Mouse (Mus musculus) granulocyte monocyte progenitor cell, adult 5-6 weeks (primary cell): ENCODE results near the gene Rgl2. TPM values are rescaled to one million over a fixed set of nuclear protein-coding genes. Genes with fewer than 3 reads are reported as not detected.
"Not testable (repeated sequence)": the region's sequence is repeated elsewhere in the genome, so short reads cannot be mapped to it uniquely, and the experiment has no call there.

ENCODE experiments used
- ATAC-seq: replicated peaks from 2 replicates; pipeline ENCODE4 v1.8.0; 2016; ENCODE audit warnings: mild to moderate bottlenecking, moderate TSS enrichment, inconsistent platforms; ENCODE audit not compliant: poor library complexity, severe bottlenecking
- total RNA-seq, 2 experiments: library from RNA; stranded (forward) in 1 of 2; stranded (reverse) in 1 of 2; fragments of 200-712, 200-1000 nt in 1 of 2; fragments of >200 nt in 1 of 2; fragmentation: Nextera tagmentation in 1 of 2; gene quantifications; 2 replicates each; pipeline ENCODE4 v1.2.3; 2014 to 2017

Gene Rgl2
- total RNA-seq, 2 experiments from 2014 or later = 35.5 to 44.6 TPM

DNA sequence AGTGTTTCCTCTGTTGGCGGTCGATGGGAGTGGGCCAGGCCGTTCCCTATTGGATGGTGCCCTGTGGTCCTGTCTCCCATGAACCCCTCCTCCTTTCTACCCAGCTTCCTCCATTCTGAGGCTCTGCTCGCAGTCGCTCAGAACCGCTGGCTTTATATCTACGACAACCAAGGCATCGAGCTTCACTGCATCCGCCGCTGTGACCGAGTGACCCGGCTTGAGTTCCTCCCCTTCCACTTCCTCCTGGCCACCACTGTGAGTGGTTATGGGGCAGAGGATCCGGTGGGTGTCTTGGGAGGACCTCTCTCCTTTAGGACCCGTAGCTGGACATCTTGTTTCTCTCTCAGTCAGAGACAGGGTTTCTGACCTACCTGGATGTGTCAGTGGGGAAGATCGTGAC is 14.1 kb downstream of the Rgl2 start:
- ATAC-seq = no peak

DNA sequence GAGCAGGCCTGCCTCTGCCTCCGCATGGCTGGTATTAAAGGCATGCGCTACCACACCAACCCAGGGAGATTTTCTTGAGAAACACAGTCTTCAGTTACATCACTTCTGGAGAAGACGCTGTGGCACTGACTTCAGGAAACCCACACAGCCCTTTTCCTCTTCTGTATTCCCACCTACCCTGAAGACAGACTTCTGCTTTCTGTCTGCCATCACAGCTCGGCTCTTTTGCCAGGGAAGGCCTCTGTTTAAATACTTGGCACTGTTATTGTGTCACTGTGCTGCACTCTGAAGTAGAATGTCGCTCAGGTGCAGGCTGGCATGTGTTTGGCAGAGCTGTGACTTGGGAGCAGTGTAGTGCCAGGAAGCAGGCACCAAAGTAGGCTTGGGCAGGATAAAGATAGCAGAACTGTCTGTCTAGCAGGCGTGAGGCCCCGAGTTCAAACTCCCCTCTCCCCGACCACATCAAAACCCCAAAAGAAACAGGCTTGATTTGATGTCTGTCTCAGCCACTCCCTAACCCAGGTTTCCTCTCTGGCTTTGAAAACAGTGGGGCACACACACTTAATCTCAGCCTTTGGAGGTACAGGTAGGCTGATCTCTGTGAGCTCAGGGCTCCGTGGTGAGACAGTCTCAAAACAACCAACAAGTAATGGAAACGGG is 18.2 kb downstream of the Rgl2 start:
- peak; percentile 70 for ATAC-seq

- no peak for ATAC-seq
Measured at GRCm38 (mm10) chr17:33948090-33948904, 19.0 kb downstream of the Rgl2 start.

DNA sequence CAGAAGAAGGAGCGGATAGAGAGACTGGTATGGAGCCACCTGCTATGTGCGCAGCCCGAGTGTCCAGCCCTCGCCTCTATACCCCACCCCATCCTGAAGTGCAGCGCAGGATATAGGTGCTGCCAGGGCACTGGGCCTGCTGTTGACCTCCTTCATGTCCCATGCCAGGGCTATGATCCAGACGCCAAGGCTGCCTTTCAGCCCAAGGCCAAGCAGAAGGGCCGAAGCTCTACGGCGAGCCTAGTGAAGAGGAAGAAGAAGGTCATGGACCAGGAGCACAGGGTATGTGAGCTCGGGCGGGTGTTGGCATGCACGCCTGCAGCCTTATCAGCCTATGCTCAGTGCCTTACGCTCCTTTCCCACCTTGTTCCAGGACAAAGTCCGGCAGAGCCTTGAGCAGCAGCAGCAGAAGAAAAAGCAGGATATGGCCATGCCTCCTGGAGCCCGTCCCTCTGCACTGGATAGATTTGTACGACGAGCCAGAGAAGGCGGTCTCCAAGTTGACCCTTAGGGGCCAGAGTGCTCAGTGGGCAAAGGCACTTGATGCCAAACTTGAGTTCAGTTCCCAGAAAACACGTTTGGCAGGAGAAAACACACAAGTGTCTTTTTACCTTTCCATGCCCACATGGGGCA is 19.7 kb downstream of the Rgl2 start:
- ATAC-seq = no peak

GRCm38 (mm10) chr17:33950131-33950625 is 20.8 kb downstream of the Rgl2 start:
- no peak for ATAC-seq

- peak; percentile 45 for ATAC-seq
Measured at GRCm38 (mm10) chr17:33951021-33951946, 21.9 kb downstream of the Rgl2 start, which contains the start of gene B3galt4. Gene B3galt4, minus strand, starts transcription at chr17:33951488.

DNA sequence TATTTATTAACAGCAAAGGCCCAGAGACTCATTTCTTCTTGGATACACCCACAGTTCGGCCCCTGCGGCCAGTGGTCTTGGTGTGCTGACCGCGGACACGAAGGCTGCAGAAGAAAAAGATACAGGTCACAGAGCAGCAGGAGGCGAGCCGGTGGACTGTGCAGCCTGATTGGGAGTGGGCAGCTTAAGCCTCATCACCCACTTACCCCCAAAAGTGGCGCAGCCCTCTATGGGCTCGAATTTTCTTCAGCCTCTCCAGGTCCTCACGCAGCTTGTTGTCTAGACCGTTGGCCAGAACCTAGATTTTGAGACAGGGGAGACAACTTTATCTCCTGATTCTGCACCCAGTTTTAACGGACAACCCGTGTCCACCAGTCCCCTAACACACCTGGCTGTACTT is 22.7 kb downstream of the Rgl2 start:
- not testable (repeated sequence) for ATAC-seq

- no peak for ATAC-seq
Measured at GRCm38 (mm10) chr17:33952879-33953278, 23.5 kb downstream of the Rgl2 start.

DNA sequence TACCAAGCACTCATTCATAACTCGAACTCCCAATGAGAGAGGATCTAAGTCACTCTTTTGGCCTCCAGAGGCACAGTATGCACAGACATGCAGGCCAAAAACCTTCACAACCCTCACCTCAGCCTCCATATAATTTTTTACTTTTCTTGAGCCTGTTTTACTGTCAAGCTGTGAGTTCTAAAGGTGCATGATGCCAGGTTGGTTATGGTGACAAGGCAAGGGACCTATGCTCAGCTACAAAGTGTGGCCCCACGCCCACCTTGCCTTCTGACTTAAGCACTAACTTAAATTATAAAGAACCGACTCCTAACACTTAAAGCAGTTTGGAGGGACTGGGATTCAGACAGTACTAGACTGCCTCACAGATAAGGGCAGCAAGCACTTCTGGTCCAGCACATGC is 24.0 kb downstream of the Rgl2 start:
- ATAC-seq = no peak

DNA sequence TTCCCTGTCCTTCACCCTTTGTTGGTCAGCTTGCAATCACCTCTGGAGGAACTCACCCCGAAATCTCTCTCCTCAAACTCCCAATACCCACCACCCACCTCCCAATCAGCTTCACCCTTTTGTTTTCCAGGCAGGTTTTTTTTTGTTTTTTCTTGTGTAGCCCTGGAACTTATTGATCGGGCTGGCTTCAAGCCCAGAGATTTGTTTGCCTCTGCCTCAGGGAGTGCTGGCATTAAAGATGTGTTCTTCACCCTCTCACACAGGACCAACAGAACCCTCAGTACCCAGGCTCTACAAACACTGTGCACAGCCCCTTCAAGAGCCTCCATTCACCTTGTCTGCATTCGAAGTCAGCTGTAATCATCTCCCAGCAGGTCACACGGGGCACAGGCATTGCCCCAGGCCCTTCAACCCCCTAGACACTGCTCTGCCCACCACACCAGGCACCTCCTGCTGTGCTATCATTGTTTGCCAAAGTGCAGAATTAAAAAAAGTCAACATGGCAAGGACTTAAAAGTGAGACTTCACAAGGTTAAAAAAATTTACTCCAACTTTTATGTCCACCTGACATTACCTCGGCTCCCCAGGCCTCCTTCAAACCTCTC is 24.7 kb downstream of the Rgl2 start:
- ATAC-seq = no peak

DNA sequence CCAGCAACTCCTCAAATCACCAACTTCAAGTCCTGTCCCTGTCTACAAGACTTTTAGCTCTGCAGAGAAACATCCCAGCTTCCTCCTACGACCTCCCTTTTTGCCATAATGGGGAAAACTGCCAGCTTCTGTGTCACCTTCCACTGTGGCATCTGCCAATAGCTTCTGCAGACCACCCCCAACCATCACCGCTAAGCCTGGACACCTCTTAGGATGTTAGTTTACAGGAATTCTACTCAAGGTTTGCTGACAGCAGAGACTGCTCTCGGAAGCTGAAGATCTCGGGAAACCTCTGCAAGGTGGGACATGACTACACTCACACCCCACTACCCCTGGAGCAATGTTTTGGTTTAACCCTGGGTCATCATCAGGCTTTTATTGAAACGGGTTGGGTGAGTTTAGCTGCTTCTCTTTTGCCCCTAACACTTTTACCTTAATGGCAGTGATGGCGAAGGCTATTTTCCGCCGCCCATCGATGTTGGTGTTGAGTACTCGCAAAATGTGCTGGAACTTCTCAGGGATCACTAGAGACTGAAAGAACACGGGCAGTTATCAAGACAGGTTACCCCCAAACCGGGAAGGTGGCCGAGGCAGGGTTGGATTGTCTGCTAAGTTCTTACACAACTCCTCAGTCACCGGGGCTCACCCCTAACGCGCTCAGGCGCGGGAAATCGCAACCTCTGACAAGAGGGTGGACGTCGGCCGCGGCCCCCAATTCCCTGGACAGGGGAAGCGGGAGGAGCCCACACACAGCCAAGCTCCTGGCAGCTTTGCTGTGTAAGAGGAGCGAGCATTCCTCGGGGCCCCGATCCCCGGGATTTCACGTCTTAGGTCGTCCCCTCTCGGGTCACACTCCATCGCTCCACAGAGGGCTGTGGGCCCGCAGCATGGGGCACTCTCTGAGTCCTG is 25.6 kb downstream of the Rgl2 start:
- peak; percentile 16 for ATAC-seq

- ATAC-seq = peak; percentile 72
Measured at GRCm38 (mm10) chr17:33955555-33956214, 26.3 kb downstream of the Rgl2 start, which contains the start of the genes Vps52 and Rps18. Gene Vps52, plus strand, starts transcription at chr17:33955812. Gene Rps18, minus strand, starts transcription at chr17:33956001.

- no peak for ATAC-seq
Measured at GRCm38 (mm10) chr17:33956336-33956735, 27.0 kb downstream of the Rgl2 start.

DNA sequence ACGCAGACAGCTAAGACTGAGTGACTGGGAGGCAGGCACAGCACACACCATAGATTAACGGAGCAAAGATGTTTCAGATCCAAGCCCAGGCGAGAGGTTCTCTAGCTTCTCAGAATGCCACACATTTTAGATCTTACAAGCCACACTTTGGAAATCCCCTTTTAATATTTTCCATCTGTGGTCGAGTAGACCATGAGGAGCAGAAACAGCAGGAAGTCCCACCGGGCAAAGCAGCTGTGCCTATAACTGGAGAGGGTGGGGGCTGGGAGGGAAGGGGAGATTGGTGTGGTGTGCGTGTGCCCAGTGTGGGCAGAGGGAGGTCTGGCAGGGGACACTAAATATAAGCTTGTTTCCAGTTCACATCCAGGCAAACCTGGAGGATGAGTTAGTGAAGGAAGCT is 28.1 kb downstream of the Rgl2 start:
- ATAC-seq = no peak

DNA sequence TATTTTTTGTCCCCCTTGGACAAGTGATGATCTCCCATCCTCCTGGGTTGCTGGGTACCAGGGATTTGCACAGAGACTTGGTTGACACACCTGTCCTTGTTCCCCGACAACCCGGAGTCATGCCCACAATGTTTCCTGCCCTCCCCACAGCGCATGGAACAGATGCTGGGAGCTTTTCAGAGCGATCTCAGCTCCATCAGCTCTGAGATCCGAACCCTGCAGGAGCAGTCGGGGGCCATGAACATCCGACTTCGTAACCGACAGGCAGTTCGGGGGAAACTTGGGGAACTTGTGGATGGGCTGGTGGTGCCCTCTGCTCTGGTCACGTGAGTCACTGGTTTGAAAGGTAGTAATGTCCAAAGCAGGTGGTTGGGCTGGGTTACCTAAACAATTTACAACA is 29.1 kb downstream of the Rgl2 start:
- ATAC-seq = no peak

DNA sequence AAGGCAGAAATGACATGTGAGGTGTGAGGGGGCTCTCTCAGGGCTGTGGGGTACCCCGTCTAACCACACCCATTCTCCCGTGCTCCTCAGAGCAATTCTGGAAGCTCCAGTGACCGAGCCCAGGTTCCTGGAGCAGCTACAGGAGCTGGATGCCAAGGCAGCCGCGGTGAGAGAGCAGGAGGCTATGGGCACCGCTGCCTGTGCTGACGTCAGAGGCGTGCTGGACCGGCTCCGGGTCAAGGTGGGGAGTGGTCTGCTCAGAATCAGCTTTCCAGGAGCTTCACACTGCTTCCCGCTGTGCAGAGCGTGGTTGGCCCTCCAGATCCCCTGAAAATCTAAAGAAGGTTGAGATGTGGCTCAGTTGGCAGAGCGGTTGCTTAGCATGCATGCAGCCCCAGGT is 29.8 kb downstream of the Rgl2 start:
- ATAC-seq = no peak

- ATAC-seq = no peak
Measured at GRCm38 (mm10) chr17:33959948-33960347, 30.6 kb downstream of the Rgl2 start.

DNA sequence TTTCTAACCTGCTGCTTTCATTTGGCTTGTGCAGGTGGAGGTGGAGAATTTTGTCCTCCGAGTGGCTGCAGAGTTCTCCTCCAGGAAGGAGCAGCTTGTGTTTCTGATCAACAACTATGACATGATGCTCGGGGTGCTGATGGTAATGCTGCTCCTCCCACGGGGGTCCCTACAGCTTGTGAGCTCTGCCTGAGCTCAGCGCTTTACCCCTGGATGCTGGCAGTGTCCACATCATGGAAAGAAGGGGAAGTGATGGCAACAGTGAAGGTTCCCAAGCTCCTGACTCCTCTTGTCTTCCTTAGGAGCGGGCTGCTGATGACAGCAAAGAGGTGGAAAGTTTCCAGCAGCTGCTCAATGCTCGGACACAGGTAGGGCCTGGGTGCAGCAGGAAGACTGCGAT is 33.5 kb downstream of the Rgl2 start:
- no peak for ATAC-seq
